Mouse (Mus musculus): ENCODE data around the gene Atp5c1. TPM values are rescaled to one million over a fixed set of nuclear protein-coding genes. Genes with fewer than 3 reads are reported as not detected.

Atp5c1 gene
- polyA plus RNA-seq, 1 experiment = 260 TPM

GRCm38 (mm10) chr2:10058836-10059235 is 21.5 kb downstream of the Atp5c1 start:
- H3K27ac ChIP-seq (ENCODE audit: insufficient read depth, low read depth, low read length) = no peak overlapping the region
- no peaks in the 10 kb centered on the region for H3K4me1 ChIP-seq (ENCODE audit: control insufficient read depth, insufficient read depth, low read length)
- TF ChIP-seq CTCF (IDR thresholded peaks at IDR 0.05; ENCODE audit: low read depth, low read length) (no peak), POLR2A (IDR thresholded peaks at IDR 0.05; ENCODE audit: borderline replicate concordance, low read depth, low read length) (no peak)
- H3K4me3 ChIP-seq (ENCODE audit: insufficient read depth, low read length) = no peak overlapping the region

GRCm38 (mm10) chr2:10051996-10052395 is 28.3 kb downstream of the Atp5c1 start:
- H3K4me1 ChIP-seq (ENCODE audit: control insufficient read depth, insufficient read depth, low read length) = peaks cover 11% of the 10 kb centered on the region
- no peak overlapping the region for H3K4me3 ChIP-seq (ENCODE audit: insufficient read depth, low read length)
- no peak overlapping the region for H3K27ac ChIP-seq (ENCODE audit: insufficient read depth, low read depth, low read length)
- TF ChIP-seq POLR2A (IDR thresholded peaks at IDR 0.05; ENCODE audit: borderline replicate concordance, low read depth, low read length) (no peak), CTCF (IDR thresholded peaks at IDR 0.05; ENCODE audit: low read depth, low read length) (no peak)

- TF ChIP-seq POLR2A (IDR thresholded peaks at IDR 0.05; ENCODE audit: borderline replicate concordance, low read depth, low read length) (no peak), CTCF (IDR thresholded peaks at IDR 0.05; ENCODE audit: low read depth, low read length) (no peak)
- Histone ChIP-seq H3K27ac (ENCODE audit: insufficient read depth, low read depth, low read length) (no peak overlapping the region), H3K4me3 (ENCODE audit: insufficient read depth, low read length) (no peak overlapping the region), H3K4me1 (ENCODE audit: control insufficient read depth, insufficient read depth, low read length) (peaks cover 11% of the 10 kb centered on the region)
Measured at GRCm38 (mm10) chr2:10050878-10051277, 29.4 kb downstream of the Atp5c1 start.

GRCm38 (mm10) chr2:10049456-10049855 is 30.9 kb downstream of the Atp5c1 start:
- Histone ChIP-seq H3K4me3 (ENCODE audit: insufficient read depth, low read length) (peak overlapping the region; percentile 95), H3K27ac (ENCODE audit: insufficient read depth, low read depth, low read length) (no peak overlapping the region), H3K4me1 (ENCODE audit: control insufficient read depth, insufficient read depth, low read length) (peaks cover 11% of the 10 kb centered on the region)
- TF ChIP-seq CTCF (IDR thresholded peaks at IDR 0.05; ENCODE audit: low read depth, low read length) (no peak), POLR2A (IDR thresholded peaks at IDR 0.05; ENCODE audit: borderline replicate concordance, low read depth, low read length) (no peak)

GRCm38 (mm10) chr2:10048461-10048860 is 31.8 kb downstream of the Atp5c1 start, which contains the start of gene Taf3:
Gene Taf3 (minus strand): TSS chr2:10048596.
- Histone ChIP-seq H3K4me1 (ENCODE audit: control insufficient read depth, insufficient read depth, low read length) (peaks cover 8% of the 10 kb centered on the region), H3K27ac (ENCODE audit: insufficient read depth, low read depth, low read length) (no peak within 1 kb of the TSS), H3K4me3 (ENCODE audit: insufficient read depth, low read length) (peak within 1 kb of the TSS; percentile 95)
- TF ChIP-seq POLR2A (IDR thresholded peaks at IDR 0.05; ENCODE audit: borderline replicate concordance, low read depth, low read length) = no peak
- TF ChIP-seq CTCF (IDR thresholded peaks at IDR 0.05; ENCODE audit: low read depth, low read length) = no peak

GRCm38 (mm10) chr2:10047758-10048436 is 32.4 kb downstream of the Atp5c1 start:
- H3K4me1 ChIP-seq (ENCODE audit: control insufficient read depth, insufficient read depth, low read length) = peaks cover 5% of the 10 kb centered on the region
- no peak for TF ChIP-seq POLR2A (IDR thresholded peaks at IDR 0.05; ENCODE audit: borderline replicate concordance, low read depth, low read length)
- no peak for TF ChIP-seq CTCF (IDR thresholded peaks at IDR 0.05; ENCODE audit: low read depth, low read length)
- peak overlapping the region; percentile 95 for H3K4me3 ChIP-seq (ENCODE audit: insufficient read depth, low read length)
- H3K27ac ChIP-seq (ENCODE audit: insufficient read depth, low read depth, low read length) = no peak overlapping the region

GRCm38 (mm10) chr2:10034976-10035375 is 45.3 kb downstream of the Atp5c1 start:
- H3K4me3 ChIP-seq (ENCODE audit: insufficient read depth, low read length) = no peak overlapping the region
- H3K27ac ChIP-seq (ENCODE audit: insufficient read depth, low read depth, low read length) = no peak overlapping the region
- TF ChIP-seq CTCF (IDR thresholded peaks at IDR 0.05; ENCODE audit: low read depth, low read length) = no peak
- no peak for TF ChIP-seq POLR2A (IDR thresholded peaks at IDR 0.05; ENCODE audit: borderline replicate concordance, low read depth, low read length)
- H3K4me1 ChIP-seq (ENCODE audit: control insufficient read depth, insufficient read depth, low read length) = 0 out of 2 replicates have a peak, but pooled peaks cover 3% of the 10 kb centered on the region

- 0 out of 2 replicates have a peak, but pooled peaks cover 3% of the 10 kb centered on the region for H3K4me1 ChIP-seq (ENCODE audit: control insufficient read depth, insufficient read depth, low read length)
- H3K4me3 ChIP-seq (ENCODE audit: insufficient read depth, low read length) = no peak overlapping the region
- no peak overlapping the region for H3K27ac ChIP-seq (ENCODE audit: insufficient read depth, low read depth, low read length)
- TF ChIP-seq POLR2A (IDR thresholded peaks at IDR 0.05; ENCODE audit: borderline replicate concordance, low read depth, low read length) = no peak
Measured at GRCm38 (mm10) chr2:10033684-10034083, 46.6 kb downstream of the Atp5c1 start.

- Histone ChIP-seq H3K4me1 (ENCODE audit: control insufficient read depth, insufficient read depth, low read length) (0 out of 2 replicates have a peak, but pooled peaks cover 3% of the 10 kb centered on the region), H3K4me3 (ENCODE audit: insufficient read depth, low read length) (no peak overlapping the region), H3K27ac (ENCODE audit: insufficient read depth, low read depth, low read length) (no peak overlapping the region)
- TF ChIP-seq POLR2A (IDR thresholded peaks at IDR 0.05; ENCODE audit: borderline replicate concordance, low read depth, low read length) = no peak
- TF ChIP-seq CTCF (IDR thresholded peaks at IDR 0.05; ENCODE audit: low read depth, low read length) = no peak
Measured at GRCm38 (mm10) chr2:10029755-10030154, 50.6 kb downstream of the Atp5c1 start.

GRCm38 (mm10) chr2:10024264-10024663 is 56.0 kb downstream of the Atp5c1 start:
- H3K27ac ChIP-seq (ENCODE audit: insufficient read depth, low read depth, low read length) = no peak overlapping the region
- H3K4me3 ChIP-seq (ENCODE audit: insufficient read depth, low read length) = no peak overlapping the region
- TF ChIP-seq CTCF (IDR thresholded peaks at IDR 0.05; ENCODE audit: low read depth, low read length) (no peak), POLR2A (IDR thresholded peaks at IDR 0.05; ENCODE audit: borderline replicate concordance, low read depth, low read length) (no peak)
- no peaks in the 10 kb centered on the region for H3K4me1 ChIP-seq (ENCODE audit: control insufficient read depth, insufficient read depth, low read length)

Measured in bone marrow macrophage, adult 2 months (primary cell).